26 mouse cellular contexts compared by ENCODE assay signal in genomic region chr7:19676662-19677061, GRCm38 (mm10). TPM values are rescaled to one million over a fixed set of nuclear protein-coding genes. Genes with fewer than 3 reads are reported as not detected.
DNase-seq lines count a peak whose midpoint lies in the region; ATAC-seq and TF ChIP-seq lines count a peak whose summit lies in the region.
"Had no signal": no experiment of that assay in that cellular context is flagged by ENCODE, and none has a peak within 500 bp of the region (broad histone marks: within the 10 kb centered on the region; RNA-seq: fewer than 3 reads in every experiment).

No protein-coding gene starts in this region.

- DNase-seq in testis, postnatal 14 days (ENCODE audit: low spot score): peak; percentile 76
- DNase-seq in testis, postnatal 10 days (ENCODE audit: low spot score): no peak
- peak; percentile 83 for DNase-seq in liver, adult 2 months (ENCODE audit: extremely low read depth, low read depth, low spot score)
- DNase-seq in liver, postnatal 0 days: peak; percentile 62
- DNase-seq in gastrocnemius, postnatal 4 days (ENCODE audit: low spot score in 2 of 2): no peak
- no peak for DNase-seq in ovary, postnatal 14 days (ENCODE audit: low spot score)
- no peak for DNase-seq in thymus, postnatal 14 days
- DNase-seq: cerebellum, adult 2 months; cerebellum, postnatal 36 days; gastrocnemius, postnatal 10 days; kidney, postnatal 4 days; layer of hippocampus, adult 9-11 months; lung, postnatal 4 days; right cerebral cortex, postnatal 14 days had no signal

- H3K79me2 ChIP-seq in liver, adult 2 months (ENCODE audit: control insufficient read depth, insufficient read depth, low read length): peaks cover 5% of the 10 kb centered on the region; the same call in 1 of the 2 replicates

- peak overlapping the region; percentile 48 for H3K4me2 ChIP-seq in liver, postnatal 0 days (ENCODE audit: low read depth, low read length)
- H3K4me2 ChIP-seq: forebrain, embryonic 13.5 days; limb, embryonic 12.5 days; lung, embryonic 15.5 days; midbrain, embryonic 13.5 days had no signal

- H3K4me3 ChIP-seq in liver, adult 2 months (ENCODE audit: insufficient read depth, low read depth, low read length): no peak overlapping the region; the same call in 1 of the 2 replicates
- no peak overlapping the region for H3K4me3 ChIP-seq in liver, postnatal 0 days (ENCODE audit: low read depth, low read length)
- H3K4me3 ChIP-seq: forebrain, embryonic 13.5 days; left cerebral cortex, adult 2 months; limb, embryonic 12.5 days; lung, embryonic 15.5 days; midbrain, embryonic 13.5 days; myocyte had no signal

- H3K36me3 ChIP-seq in liver, adult 2 months (ENCODE audit: control insufficient read depth, insufficient read depth, low read length): peaks cover 16% of the 10 kb centered on the region
- H3K36me3 ChIP-seq in liver, postnatal 0 days (replicated peaks; ENCODE audit: insufficient read depth, low read length): no peaks in the 10 kb centered on the region
- H3K36me3 ChIP-seq: limb, embryonic 12.5 days; lung, embryonic 15.5 days; midbrain, embryonic 13.5 days had no signal

- no peak for TF ChIP-seq CTCF in liver, adult 2 months (IDR thresholded peaks at IDR 0.05; ENCODE audit: low read depth, low read length)
- TF ChIP-seq CTCF in liver, postnatal 0 days (IDR thresholded peaks at IDR 0.05; ENCODE audit: low read depth): no peak

- TF ChIP-seq EP300 in liver, postnatal 0 days (IDR thresholded peaks at IDR 0.05; ENCODE audit: low read depth): 0 out of 2 replicates have a peak, but pooled peaks have one; percentile 6

- WGBS in liver, adult 2 months: 30% methylated on average over 1 of the region's 1 CpGs
- WGBS in liver, postnatal 0 days (ENCODE audit: insufficient replicate concordance): 74% methylated on average over 1 of the region's 1 CpGs

- H3K9ac ChIP-seq in liver, adult 2 months (ENCODE audit: low read depth, low read length): peak overlapping the region; percentile 76
- H3K9ac ChIP-seq in liver, postnatal 0 days (replicated peaks): peak overlapping the region; percentile 33
- H3K9ac ChIP-seq: forebrain, embryonic 13.5 days; limb, embryonic 12.5 days; lung, embryonic 15.5 days; midbrain, embryonic 13.5 days had no signal

- no peaks in the 10 kb centered on the region for H3K9me3 ChIP-seq in liver, postnatal 0 days (ENCODE audit: low read length)
- H3K9me3 ChIP-seq: forebrain, embryonic 13.5 days; limb, embryonic 12.5 days; lung, embryonic 15.5 days; midbrain, embryonic 13.5 days had no signal

- TF ChIP-seq POLR2A in liver, adult 2 months (IDR thresholded peaks at IDR 0.05; ENCODE audit: extremely low read depth, insufficient read depth, low read length): peak; percentile 15; the same call in 1 of the 2 replicates

- peak; percentile 52 for ATAC-seq in liver, postnatal 0 days
- ATAC-seq: forebrain, embryonic 13.5 days; midbrain, embryonic 13.5 days had no signal

- H3K4me1 ChIP-seq in liver, adult 2 months (ENCODE audit: control insufficient read depth, insufficient read depth, low read length): peaks cover 20% of the 10 kb centered on the region
- H3K4me1 ChIP-seq in liver, postnatal 0 days (ENCODE audit: insufficient read depth): peaks cover 13% of the 10 kb centered on the region
- H3K4me1 ChIP-seq: forebrain, embryonic 13.5 days; limb, embryonic 12.5 days; midbrain, embryonic 13.5 days had no signal

- peak overlapping the region; percentile 100 for H3K27ac ChIP-seq in liver, adult 2 months (replicated peaks; ENCODE audit: insufficient read depth, low read depth, low read length)
- H3K27ac ChIP-seq in liver, postnatal 0 days (ENCODE audit: low read depth): peak overlapping the region; percentile 98
- H3K27ac ChIP-seq: forebrain, embryonic 13.5 days; left cerebral cortex, adult 2 months; limb, embryonic 12.5 days; lung, embryonic 15.5 days; midbrain, embryonic 13.5 days had no signal

- H3K27me3 ChIP-seq in liver, adult 2 months (ENCODE audit: control insufficient read depth, insufficient read depth, low read length): no peaks in the 10 kb centered on the region
- no peaks in the 10 kb centered on the region for H3K27me3 ChIP-seq in liver, postnatal 0 days (ENCODE audit: insufficient read depth, low read length)
- H3K27me3 ChIP-seq: forebrain, embryonic 13.5 days; limb, embryonic 12.5 days; lung, embryonic 15.5 days; midbrain, embryonic 13.5 days had no signal

RNA-seq across cellular contexts. Expression of gene Apoc2, which starts 1.1 kb away (rescaled TPM):
- 283 and 389 TPM in 2 replicates for total RNA-seq in liver, adult 2 months (2014; rRNA removed)
- polyA plus RNA-seq in liver, adult 2 months (2012; rRNA removed): 221 and 425 TPM in 2 replicates
- polyA plus RNA-seq in liver, postnatal 0 days (2015; fragmentation: Nextera tagmentation; extraction: Ambion mirVana): 2,864 and 3,070 TPM in 2 replicates
- total RNA-seq in gastrocnemius, postnatal 4 days (2021): 1 to 10 TPM in 1 of 2 experiments, under 1 TPM in 1; 0.88 to 2.1 TPM
- total RNA-seq: left cerebral cortex, adult 2 months had no signal
- polyA plus RNA-seq: C2C12; cerebellum, adult 2 months; forebrain, embryonic 13.5 days; frontal cortex, adult 2 months; hindbrain, embryonic 11.5 days; limb, embryonic 12.5 days; myocyte had no signal

RNA-seq across cellular contexts. Expression of gene Gm44805, which starts 4.6 kb away (rescaled TPM):
- total RNA-seq in liver, adult 2 months (2014; rRNA removed): 38.2 and 45.8 TPM in 2 replicates
- polyA plus RNA-seq in liver, adult 2 months (2012; rRNA removed): 86.3 and 159 TPM in 2 replicates
- 187 and 234 TPM in 2 replicates for polyA plus RNA-seq in liver, postnatal 0 days (2015; fragmentation: Nextera tagmentation; extraction: Ambion mirVana)
- not detected for total RNA-seq in gastrocnemius, postnatal 4 days (2021)
- total RNA-seq: gastrocnemius, postnatal 10 days; left cerebral cortex, adult 2 months had no signal
- polyA plus RNA-seq: C2C12; cerebellum, adult 2 months; forebrain, embryonic 13.5 days; frontal cortex, adult 2 months; heart, postnatal 0 days; hindbrain, embryonic 11.5 days; kidney, embryonic 14.5 days; limb, embryonic 12.5 days; lung, embryonic 15.5 days; midbrain, embryonic 13.5 days; myocyte; neural tube, embryonic 14.5 days had no signal

RNA-seq across cellular contexts. Expression of gene Apoc4, which starts 4.6 kb away (rescaled TPM):
- total RNA-seq in liver, adult 2 months (2014; rRNA removed): 2,758 and 2,845 TPM in 2 replicates
- polyA plus RNA-seq in liver, adult 2 months (2012; rRNA removed): 3,664 and 4,159 TPM in 2 replicates
- 2,808 and 2,914 TPM in 2 replicates for polyA plus RNA-seq in liver, postnatal 0 days (2015; fragmentation: Nextera tagmentation; extraction: Ambion mirVana)
- total RNA-seq in gastrocnemius, postnatal 4 days (2021): 1 to 10 TPM in 1 of 2 experiments, under 1 TPM in 1; 0.42 to 4.7 TPM
- total RNA-seq: left cerebral cortex, adult 2 months had no signal
- polyA plus RNA-seq: C2C12; cerebellum, adult 2 months; frontal cortex, adult 2 months; hindbrain, embryonic 11.5 days; limb, embryonic 12.5 days; midbrain, embryonic 13.5 days; myocyte had no signal

RNA-seq across cellular contexts. Expression of gene Clptm1, which starts 11.8 kb away (rescaled TPM):
- total RNA-seq in liver, adult 2 months (2014; rRNA removed): 49.8 and 77.8 TPM in 2 replicates
- polyA plus RNA-seq in liver, adult 2 months (2012; rRNA removed): 67.3 and 79.9 TPM in 2 replicates
- polyA plus RNA-seq in liver, postnatal 0 days (2015; fragmentation: Nextera tagmentation; extraction: Ambion mirVana): 40.3 and 44.4 TPM in 2 replicates
- 10 to 100 TPM; 51.9 to 62.0 TPM for total RNA-seq in gastrocnemius, postnatal 4 days (2021)

RNA-seq across cellular contexts. Expression of gene Apoc1, which starts 15.8 kb away (rescaled TPM):
- 7,017 and 7,765 TPM in 2 replicates for total RNA-seq in liver, adult 2 months (2014; rRNA removed)
- 5,801 and 8,240 TPM in 2 replicates for polyA plus RNA-seq in liver, adult 2 months (2012; rRNA removed)
- 5,234 and 5,457 TPM in 2 replicates for polyA plus RNA-seq in liver, postnatal 0 days (2015; fragmentation: Nextera tagmentation; extraction: Ambion mirVana)
- total RNA-seq in gastrocnemius, postnatal 4 days (2021): 10 to 100 TPM in 1 of 2 experiments, 1 to 10 TPM in 1; 1.7 to 14.7 TPM
- polyA plus RNA-seq: C2C12, myocyte had no signal

Comparison
In these comparisons a context has a peak if more than half of its experiments do, and no peak if none do; other contexts are left out.
1. DNase-seq: peak in testis, postnatal 14 days (single experiment), liver, adult 2 months (single experiment) and liver, postnatal 0 days (single experiment); none in testis, postnatal 10 days (single experiment), gastrocnemius, postnatal 4 days (0 of 2), ovary, postnatal 14 days (single experiment) and thymus, postnatal 14 days (single experiment).
2. RNA of gene Apoc2, which starts 1.1 kb away (total RNA-seq): 283 to 389 TPM in liver, adult 2 months; 0.88 to 2.1 TPM in gastrocnemius, postnatal 4 days; every median in the first group is over 10 times any median in the second.
3. RNA of gene Gm44805, which starts 4.6 kb away (total RNA-seq): 38.2 to 45.8 TPM in liver, adult 2 months; not detected in gastrocnemius, postnatal 4 days; every median in the first group is over 10 times any median in the second.
4. RNA of gene Apoc4, which starts 4.6 kb away (total RNA-seq): 2,758 to 2,845 TPM in liver, adult 2 months; 0.42 to 4.7 TPM in gastrocnemius, postnatal 4 days; every median in the first group is over 100 times any median in the second.